Comparison of ENCODE assay signal across 8 mouse cellular contexts in the genomic region with DNA sequence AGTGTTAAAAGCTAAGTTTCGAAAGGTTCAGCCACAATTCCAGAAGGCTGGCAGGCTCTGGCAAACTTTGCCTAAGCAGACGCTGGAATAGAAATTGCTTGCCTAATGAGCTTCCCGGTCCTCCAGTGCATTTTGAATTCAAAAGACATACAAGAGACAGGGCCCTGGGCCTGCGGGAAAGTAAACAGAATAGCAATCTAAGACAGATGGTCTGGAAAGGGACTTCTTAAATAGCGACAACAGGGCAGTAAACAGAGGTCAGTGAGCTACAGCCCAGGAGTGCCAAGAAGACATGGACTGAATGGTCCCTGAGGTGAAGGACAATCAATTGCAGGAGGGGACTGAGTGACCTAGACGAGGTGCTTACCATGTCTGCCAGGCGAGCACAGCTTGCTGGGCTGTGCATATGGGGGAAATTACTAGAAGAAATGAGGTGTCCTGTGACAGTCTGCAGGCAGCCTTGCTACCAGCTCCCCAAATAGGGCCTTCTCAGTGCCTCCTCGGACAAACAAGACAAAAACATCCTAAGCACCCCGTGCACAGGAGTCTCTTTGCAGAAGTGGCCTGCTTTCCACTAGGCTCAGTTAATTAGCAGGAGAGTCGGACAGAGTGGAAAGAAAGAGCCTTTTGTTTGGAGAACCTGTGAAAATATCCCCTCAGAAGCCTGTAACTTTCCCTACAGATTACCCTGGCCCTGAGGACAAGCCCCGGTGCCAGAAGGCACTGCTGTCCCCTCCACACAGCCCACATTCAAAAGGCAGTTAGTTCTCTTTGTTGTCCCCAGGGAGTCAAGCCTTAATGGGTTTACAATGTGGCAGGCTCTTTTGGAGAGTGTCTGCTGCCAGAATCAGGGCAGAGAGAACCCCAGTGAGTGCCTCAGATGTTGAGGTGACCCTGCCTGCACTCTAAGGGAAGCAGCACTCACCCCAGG.
DNase-seq lines count a peak whose midpoint lies in the region; ATAC-seq and TF ChIP-seq lines count a peak whose summit lies in the region.

No protein-coding gene starts in this region.

- TF ChIP-seq EP300 in CH12.LX (IDR thresholded peaks at IDR 0.05; ENCODE audit: low read length) = no peak

- no peaks in the 10 kb centered on the region for H3K9me3 ChIP-seq in CH12.LX (replicated peaks; ENCODE audit: low read length)
- no peaks in the 10 kb centered on the region for H3K9me3 ChIP-seq in forebrain, embryonic 13.5 days (replicated peaks)
- H3K9me3 ChIP-seq in limb, embryonic 14.5 days (ENCODE audit: control insufficient read depth, low read length) = no peaks in the 10 kb centered on the region

- TF ChIP-seq POLR2A in CH12.LX (IDR thresholded peaks at IDR 0.05; ENCODE audit: low read depth, low read length) = no peak
- no peak for TF ChIP-seq POLR2A in limb, embryonic 14.5 days (IDR thresholded peaks at IDR 0.05; ENCODE audit: borderline replicate concordance, extremely low read depth, insufficient read depth, insufficient read length)

- dilution Hi-C loops in CH12.LX (cut with MboI; ENCODE audit: extremely low pct_ligation_motif_present, extremely low pct_unique_long_range_greater_than_20kb, low sequenced_read_pairs) = no loop called here

- peak overlapping the region; percentile 51 for H3K9ac ChIP-seq in CH12.LX (ENCODE audit: insufficient read depth, low read depth)
- 0 out of 2 replicates have a peak overlapping the region, but pooled peaks have one; percentile 14 for H3K9ac ChIP-seq in forebrain, embryonic 13.5 days
- no peak overlapping the region for H3K9ac ChIP-seq in limb, embryonic 14.5 days (ENCODE audit: low read depth, low read length, severe bottlenecking)

- no peak for DNase-seq in CH12.LX (ENCODE audit: extremely low read depth)
- DNase-seq in adrenal gland, adult 8-10 months = peak; percentile 21
- peak; percentile 33 for DNase-seq in heart, postnatal 4 days
- DNase-seq in limb, embryonic 14.5 days (ENCODE audit: low spot score) = peak; percentile 48
- peak; percentile 60 for DNase-seq in neural tube, embryonic 10.5 days (ENCODE audit: extremely low spot score, low spot score)
- DNase-seq in T-cell, adult 2 months (ENCODE audit: low spot score) = no peak
- DNase-seq in urinary bladder, postnatal 4 days (ENCODE audit: low spot score in 2 of 2) = no peak

- H3K27me3 ChIP-seq in CH12.LX (replicated peaks) = no peaks in the 10 kb centered on the region
- H3K27me3 ChIP-seq in forebrain, embryonic 13.5 days = no peaks in the 10 kb centered on the region
- H3K27me3 ChIP-seq in limb, embryonic 14.5 days (ENCODE audit: control insufficient read depth, insufficient read depth, low read length) = no peaks in the 10 kb centered on the region

- H3K4me1 ChIP-seq in CH12.LX (ENCODE audit: control insufficient read depth in 1 of 2, insufficient read depth in 2 of 2) = peaks cover 19 to 29% of the 10 kb centered on the region in 2 experiments
- peaks cover 21% of the 10 kb centered on the region for H3K4me1 ChIP-seq in forebrain, embryonic 13.5 days
- peaks cover 27% of the 10 kb centered on the region for H3K4me1 ChIP-seq in limb, embryonic 14.5 days (ENCODE audit: control insufficient read depth, insufficient read depth, low read length)

- no peak for TF ChIP-seq RAD21 in CH12.LX (IDR thresholded peaks at IDR 0.05; ENCODE audit: low read depth, low read length)

- TF ChIP-seq CTCF in CH12.LX (conservative IDR thresholded peaks at IDR 0.05 in 1 of 2, IDR thresholded peaks at IDR 0.05 in 1 of 2; ENCODE audit: low read depth in 2 of 2, low read length in 2 of 2) = no peak

- H3K36me3 ChIP-seq in CH12.LX (replicated peaks in 1 of 2; ENCODE audit: control insufficient read depth in 1 of 2, insufficient read depth in 1 of 2, low read length in 1 of 2) = no peaks in the 10 kb centered on the region
- H3K36me3 ChIP-seq in forebrain, embryonic 13.5 days (ENCODE audit: poor library complexity, severe bottlenecking) = no peaks in the 10 kb centered on the region
- no peaks in the 10 kb centered on the region for H3K36me3 ChIP-seq in limb, embryonic 14.5 days (ENCODE audit: control insufficient read depth, insufficient read depth, low read length)

- H3K4me2 ChIP-seq in CH12.LX (ENCODE audit: insufficient read depth, low read depth, poor library complexity, severe bottlenecking) = peak overlapping the region; percentile 33
- H3K4me2 ChIP-seq in forebrain, embryonic 13.5 days = no peak overlapping the region
- H3K4me2 ChIP-seq in limb, embryonic 14.5 days (replicated peaks; ENCODE audit: low read depth, low read length, severe bottlenecking) = no peak overlapping the region

- peak overlapping the region; percentile 45 for H3K27ac ChIP-seq in CH12.LX (ENCODE audit: insufficient read depth, low read depth)
- H3K27ac ChIP-seq in forebrain, embryonic 13.5 days = peak overlapping the region; percentile 78
- peak overlapping the region; percentile 40 for H3K27ac ChIP-seq in limb, embryonic 14.5 days (replicated peaks; ENCODE audit: low read depth, low read length)

- H3K79me2 ChIP-seq in CH12.LX (replicated peaks; ENCODE audit: control insufficient read depth, extremely low read depth, insufficient read depth, poor library complexity, severe bottlenecking) = no peaks in the 10 kb centered on the region

- peak; percentile 60 for ATAC-seq in forebrain, embryonic 13.5 days
- ATAC-seq in limb, embryonic 14.5 days (ENCODE audit: low FRiP score, low read depth) = peak; percentile 51

- in situ Hi-C loops in CH12.LX (cut with MboI; ENCODE audit: low pct_ligation_motif_present, low pct_unique_long_range_greater_than_20kb, low sequenced_read_pairs) = no loop called here

- WGBS in forebrain, embryonic 13.5 days = 8% methylated on average over 11 of the region's 11 CpGs
- 16% methylated on average over 11 of the region's 11 CpGs for WGBS in limb, embryonic 14.5 days

- no peak overlapping the region for H3K4me3 ChIP-seq in CH12.LX (replicated peaks in 1 of 3; ENCODE audit: low read depth in 2 of 3, low read length in 2 of 3, poor library complexity in 1 of 3)
- no peak overlapping the region for H3K4me3 ChIP-seq in forebrain, embryonic 13.5 days
- no peak overlapping the region for H3K4me3 ChIP-seq in limb, embryonic 14.5 days (replicated peaks; ENCODE audit: low read length)

TF ChIP-seq in CH12.LX, 34 proteins besides CTCF, POLR2A, EP300 and RAD21:
- TF ChIP-seq ELF1 (IDR thresholded peaks at IDR 0.05; ENCODE audit: low read depth, low read length) (no peak), SIN3A (IDR thresholded peaks at IDR 0.05; ENCODE audit: low read length) (peak; percentile 39; the same call in 1 of the 2 replicates), MAZ (IDR thresholded peaks at IDR 0.05; ENCODE audit: low read depth, low read length) (0 out of 2 replicates have a peak, but pooled peaks have one; percentile 13), TCF12 (IDR thresholded peaks at IDR 0.05; ENCODE audit: low read depth, low read length) (peak; percentile 23; the same call in 1 of the 2 replicates)

Comparison
In these comparisons a context has a peak if more than half of its experiments do, and no peak if none do; other contexts are left out.
1. DNase-seq: peak in adrenal gland, adult 8-10 months (single experiment), heart, postnatal 4 days (single experiment), limb, embryonic 14.5 days (single experiment) and neural tube, embryonic 10.5 days (single experiment); none in CH12.LX (single experiment), T-cell, adult 2 months (single experiment) and urinary bladder, postnatal 4 days (0 of 2).
2. Peak in every context shown above with its lines, with median percentiles within 50 percentile points of each other: H3K27ac ChIP-seq.